ENCODE assay signal across 9 mouse cellular contexts in genomic region chr14:58076030-58076521, GRCm38 (mm10). TPM values are rescaled to one million over a fixed set of nuclear protein-coding genes. Genes with fewer than 3 reads are reported as not detected.
DNase-seq lines count a peak whose midpoint lies in the region; ATAC-seq lines count a peak whose summit lies in the region.
"Had no signal": no experiment of that assay in that cellular context is flagged by ENCODE, and none has a peak within 500 bp of the region (broad histone marks: within the 10 kb centered on the region; RNA-seq: fewer than 3 reads in every experiment).

No protein-coding gene starts in this region.

- peak overlapping the region; percentile 72 for H3K4me3 ChIP-seq in heart, embryonic 10.5 days
- peak overlapping the region; percentile 72 for H3K4me3 ChIP-seq in kidney, embryonic 16.5 days (ENCODE audit: low read length)
- H3K4me3 ChIP-seq in neural tube, embryonic 15.5 days (replicated peaks) = peak overlapping the region; percentile 64

- H3K27ac ChIP-seq in heart, embryonic 10.5 days = peak overlapping the region; percentile 86
- H3K27ac ChIP-seq in kidney, embryonic 16.5 days (ENCODE audit: low read length) = peak overlapping the region; percentile 76; the same call in 1 of the 2 replicates
- peak overlapping the region; percentile 87 for H3K27ac ChIP-seq in neural tube, embryonic 15.5 days (replicated peaks)

- peaks cover 68% of the 10 kb centered on the region for H3K27me3 ChIP-seq in heart, embryonic 10.5 days (ENCODE audit: insufficient read depth, poor library complexity, severe bottlenecking)
- H3K27me3 ChIP-seq in kidney, embryonic 16.5 days (ENCODE audit: insufficient read depth, low read length) = peaks cover 67% of the 10 kb centered on the region
- peaks cover 33% of the 10 kb centered on the region for H3K27me3 ChIP-seq in neural tube, embryonic 15.5 days (replicated peaks)

- no peaks in the 10 kb centered on the region for H3K9me3 ChIP-seq in heart, embryonic 10.5 days
- H3K9me3 ChIP-seq in kidney, embryonic 16.5 days (ENCODE audit: low read length) = no peaks in the 10 kb centered on the region
- no peaks in the 10 kb centered on the region for H3K9me3 ChIP-seq in neural tube, embryonic 15.5 days (replicated peaks)

- DNase-seq in ovary, postnatal 36 days (ENCODE audit: low spot score) = peak; percentile 51
- no peak for DNase-seq in ovary, adult 18-20 months (ENCODE audit: low spot score)
- DNase-seq in heart, embryonic 10.5 days (ENCODE audit: low spot score) = no peak
- DNase-seq in liver = peak; percentile 30

- H3K4me2 ChIP-seq in kidney, embryonic 16.5 days (replicated peaks; ENCODE audit: low read depth, low read length) = peak overlapping the region; percentile 91
- peak overlapping the region; percentile 85 for H3K4me2 ChIP-seq in neural tube, embryonic 15.5 days

- peak overlapping the region; percentile 73 for H3K9ac ChIP-seq in kidney, embryonic 16.5 days (replicated peaks; ENCODE audit: low read length)
- peak overlapping the region; percentile 62 for H3K9ac ChIP-seq in neural tube, embryonic 15.5 days (replicated peaks)

- ATAC-seq in common myeloid progenitor, adult 5-6 weeks (replicated peaks; ENCODE audit: low read depth, poor library complexity, severe bottlenecking) = peak; percentile 23; the same call in 1 of the 2 replicates
- peak; percentile 63 for ATAC-seq in kidney, embryonic 16.5 days (ENCODE audit: low FRiP score, low TSS enrichment)
- peak; percentile 85 for ATAC-seq in neural tube, embryonic 15.5 days (ENCODE audit: low FRiP score)
- ATAC-seq in erythroid progenitor cell, adult 5-6 weeks (replicated peaks; ENCODE audit: low FRiP score, poor library complexity, severe bottlenecking) = no peak

- under 1% methylated on average over 40 of the region's 40 CpGs for WGBS in heart, embryonic 10.5 days
- WGBS in kidney, embryonic 16.5 days = under 1% methylated on average over 38 of the region's 40 CpGs
- WGBS in neural tube, embryonic 15.5 days = under 1% methylated on average over 40 of the region's 40 CpGs

- H3K4me1 ChIP-seq in heart, embryonic 10.5 days = peaks cover 37% of the 10 kb centered on the region
- peaks cover 33% of the 10 kb centered on the region for H3K4me1 ChIP-seq in kidney, embryonic 16.5 days (ENCODE audit: insufficient read depth, low read length)
- H3K4me1 ChIP-seq in neural tube, embryonic 15.5 days = peaks cover 54% of the 10 kb centered on the region

- H3K36me3 ChIP-seq in heart, embryonic 10.5 days = no peaks in the 10 kb centered on the region
- H3K36me3 ChIP-seq in kidney, embryonic 16.5 days (ENCODE audit: insufficient read depth, low read length) = no peaks in the 10 kb centered on the region
- no peaks in the 10 kb centered on the region for H3K36me3 ChIP-seq in neural tube, embryonic 15.5 days

RNA-seq across cellular contexts. Expression of gene Fgf9, which starts 5.7 kb away (rescaled TPM):
- total RNA-seq in common myeloid progenitor, adult 5-6 weeks (2017) = 0.69 TPM in 1 of 2 replicates, not detected in the other
- polyA plus RNA-seq in heart, embryonic 10.5 days (2016; fragmentation: Nextera tagmentation; extraction: Ambion mirVana) = 5.4 and 9.0 TPM in 2 replicates
- polyA plus RNA-seq in kidney, embryonic 16.5 days (2015; fragmentation: Nextera tagmentation; extraction: Ambion mirVana) = 7.8 and 9.0 TPM in 2 replicates
- polyA plus RNA-seq in neural tube, embryonic 15.5 days (2015; fragmentation: Nextera tagmentation; extraction: Ambion mirVana) = 24.9 and 25.9 TPM in 2 replicates
- total RNA-seq in erythroid progenitor cell, adult 5-6 weeks (2015; ENCODE audit: low replicate concordance) = not detected in 2 replicates
- not detected in 2 replicates for total RNA-seq in erythroid progenitor cell, adult 5-6 weeks (2017; ENCODE audit: low replicate concordance)
- total RNA-seq: neutrophil, adult 5-6 weeks had no signal

Comparison
In these comparisons a context has a peak if more than half of its experiments do, and no peak if none do; other contexts are left out.
1. DNase-seq: peak in ovary, postnatal 36 days (single experiment) and liver (single experiment); none in ovary, adult 18-20 months (single experiment) and heart, embryonic 10.5 days (single experiment).
2. Peak in every context shown above with its lines, with median percentiles within 50 percentile points of each other: H3K27ac ChIP-seq and H3K4me3 ChIP-seq.